Mouse (Mus musculus) CH12.LX (cell line): ENCODE measurements around the gene Ndufb10. TPM values are rescaled to one million over a fixed set of nuclear protein-coding genes. Genes with fewer than 3 reads are reported as not detected.

ENCODE experiments used
- DNase-seq: peaks from one replicate; pipeline ENCODE4 v3.0.0-alpha.2; 2013; ENCODE audit errors: extremely low read depth
- H3K27ac ChIP-seq: 2 replicates; pipeline ENCODE4 v1.5.1; 2012; ENCODE audit warnings: low read depth, mild to moderate bottlenecking, control low read depth, moderate library complexity; ENCODE audit not compliant: insufficient read depth
- H3K27me3 ChIP-seq: replicated peaks from 2 replicates; pipeline ENCODE3; 2012; ENCODE audit warnings: inconsistent platforms
- H3K36me3 ChIP-seq, 2 experiments: replicated peaks in 1 of 2; 2 replicates each; pipeline versions ENCODE3 to v1.6.1; 2012; ENCODE audit warnings: inconsistent platforms in 1 of 2, low read length in 1 of 2, mild to moderate bottlenecking in 1 of 2, mixed read lengths in 1 of 2, moderate library complexity in 1 of 2; ENCODE audit not compliant: control insufficient read depth in 1 of 2, insufficient read depth in 1 of 2
- H3K4me1 ChIP-seq, 2 experiments: 2 replicates each; pipeline ENCODE4 v1.6.1; 2012; ENCODE audit warnings: inconsistent platforms in 1 of 2, moderate library complexity in 1 of 2; ENCODE audit not compliant: insufficient read depth in 2 of 2, control insufficient read depth in 1 of 2
- H3K4me2 ChIP-seq: 2 replicates; pipeline ENCODE4 v1.6.1; 2012; ENCODE audit warnings: low read depth, mild to moderate bottlenecking, control low read depth; ENCODE audit not compliant: poor library complexity, insufficient read depth, severe bottlenecking
- H3K4me3 ChIP-seq, 3 experiments: fragments of 150-350 bp in 1 of 3; sonication (generic) in 1 of 3; replicated peaks in 1 of 3; 2 replicates each; pipeline versions ENCODE3 to v1.5.1; 2011 to 2012; ENCODE audit warnings: low read depth in 2 of 3, low read length in 2 of 3, mild to moderate bottlenecking in 2 of 3, moderate library complexity in 2 of 3, control low read depth in 1 of 3, improper control_type of control experiment in 1 of 3, inconsistent platforms in 1 of 3, mixed read lengths in 1 of 3; ENCODE audit not compliant: poor library complexity in 1 of 3
- H3K79me2 ChIP-seq: replicated peaks from 2 replicates; pipeline ENCODE4 v1.6.1; 2012; ENCODE audit warnings: mild to moderate bottlenecking, moderate library complexity; ENCODE audit not compliant: control insufficient read depth, poor library complexity, insufficient read depth, severe bottlenecking; ENCODE audit errors: extremely low read depth
- H3K9ac ChIP-seq: 2 replicates; pipeline ENCODE4 v1.6.1; 2012; ENCODE audit warnings: low read depth, mild to moderate bottlenecking, control low read depth, moderate library complexity; ENCODE audit not compliant: insufficient read depth
- H3K9me3 ChIP-seq: replicated peaks from 2 replicates; pipeline ENCODE3; 2012; ENCODE audit warnings: low read length, inconsistent platforms, mixed read lengths
- BHLHE40 ChIP-seq: IDR thresholded peaks from 2 replicates; pipeline ENCODE4 v1.6.1; 2011; ENCODE audit warnings: mild to moderate bottlenecking, low read depth, low read length, improper control_type of control experiment
- CHD1 ChIP-seq: IDR thresholded peaks from 2 replicates; pipeline ENCODE4 v1.6.1; 2012; ENCODE audit warnings: low read depth, low read length, improper control_type of control experiment, inconsistent platforms
- CHD2 ChIP-seq: IDR thresholded peaks from 2 replicates; pipeline ENCODE4 v1.6.1; 2011; ENCODE audit warnings: low read length, improper control_type of control experiment
- CTCF ChIP-seq, 2 experiments: IDR thresholded peaks in 1 of 2; conservative IDR thresholded peaks in 1 of 2; 2 replicates each; pipeline ENCODE4 v1.5.1; 2011 to 2012; ENCODE audit warnings: low read depth in 2 of 2, low read length in 2 of 2, improper control_type of control experiment in 1 of 2, inconsistent platforms in 1 of 2, mild to moderate bottlenecking in 1 of 2, moderate library complexity in 1 of 2
- E2F4 ChIP-seq: IDR thresholded peaks from 2 replicates; pipeline ENCODE4 v1.6.1; 2011; ENCODE audit warnings: low read depth, low read length, improper control_type of control experiment; ENCODE audit not compliant: insufficient replicate concordance
- ELF1 ChIP-seq: IDR thresholded peaks from 2 replicates; pipeline ENCODE4 v1.6.1; 2014; ENCODE audit warnings: low read depth, mild to moderate bottlenecking, inconsistent platforms, low read length, improper control_type of control experiment
- EP300 ChIP-seq: IDR thresholded peaks from 2 replicates; pipeline ENCODE4 v1.6.1; 2011; ENCODE audit warnings: low read length, improper control_type of control experiment
- HCFC1 ChIP-seq: IDR thresholded peaks from 2 replicates; pipeline ENCODE4 v1.6.1; 2012; ENCODE audit warnings: low read depth, mild to moderate bottlenecking, inconsistent platforms, low read length, improper control_type of control experiment
- MAFK ChIP-seq: IDR thresholded peaks from 2 replicates; pipeline ENCODE4 v1.6.1; 2011; ENCODE audit warnings: low read length, improper control_type of control experiment; ENCODE audit not compliant: insufficient replicate concordance
- MAZ ChIP-seq: IDR thresholded peaks from 2 replicates; pipeline ENCODE4 v1.6.1; 2012; ENCODE audit warnings: low read depth, mild to moderate bottlenecking, inconsistent platforms, low read length, improper control_type of control experiment, moderate library complexity
- MXI1 ChIP-seq: IDR thresholded peaks from 2 replicates; pipeline ENCODE4 v1.6.1; 2011; ENCODE audit warnings: mild to moderate bottlenecking, low read depth, low read length, improper control_type of control experiment
- NELFE ChIP-seq: IDR thresholded peaks from 2 replicates; pipeline ENCODE4 v1.6.1; 2011; ENCODE audit warnings: low read depth, low read length, improper control_type of control experiment
- RAD21 ChIP-seq: IDR thresholded peaks from 2 replicates; pipeline ENCODE4 v1.6.1; 2011; ENCODE audit warnings: low read depth, mild to moderate bottlenecking, low read length, improper control_type of control experiment, moderate library complexity
- SIN3A ChIP-seq: IDR thresholded peaks from 2 replicates; pipeline ENCODE4 v1.6.1; 2012; ENCODE audit warnings: low read length, improper control_type of control experiment, inconsistent platforms
- TBP ChIP-seq: conservative IDR thresholded peaks from 2 replicates; pipeline ENCODE4 v1.6.1; 2011; ENCODE audit warnings: low read depth, low read length, improper control_type of control experiment
- TCF12 ChIP-seq: IDR thresholded peaks from 2 replicates; pipeline ENCODE4 v1.6.1; 2014; ENCODE audit warnings: low read depth, mild to moderate bottlenecking, inconsistent platforms, low read length, improper control_type of control experiment
- USF1 ChIP-seq: IDR thresholded peaks from 2 replicates; pipeline ENCODE4 v1.6.1; 2014; ENCODE audit warnings: low read depth, mild to moderate bottlenecking, inconsistent platforms, low read length, improper control_type of control experiment
- ZC3H11A ChIP-seq: IDR thresholded peaks from 2 replicates; pipeline ENCODE4 v1.6.1; 2012; ENCODE audit warnings: low read depth, mild to moderate bottlenecking, inconsistent platforms, low read length, improper control_type of control experiment
- ZKSCAN1 ChIP-seq: IDR thresholded peaks from 2 replicates; pipeline ENCODE4 v1.6.1; 2012; ENCODE audit warnings: low read depth, inconsistent platforms, low read length, improper control_type of control experiment, borderline replicate concordance
- dilution Hi-C: fragments of 300-500 bp; cut with MboI; formaldehyde crosslinking; loops from 2 replicates; pipeline ENCODE4 v1.14.3; 2020; ENCODE audit warnings: low sequenced_read_pairs; ENCODE audit not compliant: extremely low pct_unique_long_range_greater_than_20kb, extremely low pct_ligation_motif_present
- in situ Hi-C: fragments of 300-500 bp; cut with MboI; formaldehyde crosslinking; loops from 3 replicates; pipeline ENCODE4 v1.14.3; 2019; ENCODE audit warnings: low sequenced_read_pairs, low pct_ligation_motif_present, low pct_unique_long_range_greater_than_20kb, mixed read lengths
- polyA plus RNA-seq: library from polyadenylated mRNA; unstranded; fragments of >175 nt; gene quantifications from 2 replicates; pipeline ENCODE4 v1.2.1, GENCODE M21; 2012; ENCODE audit warnings: low read depth; ENCODE audit not compliant: insufficient read length
- total RNA-seq, 2 experiments: library from RNA; depleted of rRNA; stranded (reverse); fragments of 300-350 nt in 1 of 2; fragments of >200 nt in 1 of 2; gene quantifications; 2 replicates each; pipeline ENCODE4 v1.2.3; 2012 to 2014

Ndufb10 gene
- total and polyA plus RNA-seq, 3 experiments, result 136 to 207 (median 188) TPM

DNA sequence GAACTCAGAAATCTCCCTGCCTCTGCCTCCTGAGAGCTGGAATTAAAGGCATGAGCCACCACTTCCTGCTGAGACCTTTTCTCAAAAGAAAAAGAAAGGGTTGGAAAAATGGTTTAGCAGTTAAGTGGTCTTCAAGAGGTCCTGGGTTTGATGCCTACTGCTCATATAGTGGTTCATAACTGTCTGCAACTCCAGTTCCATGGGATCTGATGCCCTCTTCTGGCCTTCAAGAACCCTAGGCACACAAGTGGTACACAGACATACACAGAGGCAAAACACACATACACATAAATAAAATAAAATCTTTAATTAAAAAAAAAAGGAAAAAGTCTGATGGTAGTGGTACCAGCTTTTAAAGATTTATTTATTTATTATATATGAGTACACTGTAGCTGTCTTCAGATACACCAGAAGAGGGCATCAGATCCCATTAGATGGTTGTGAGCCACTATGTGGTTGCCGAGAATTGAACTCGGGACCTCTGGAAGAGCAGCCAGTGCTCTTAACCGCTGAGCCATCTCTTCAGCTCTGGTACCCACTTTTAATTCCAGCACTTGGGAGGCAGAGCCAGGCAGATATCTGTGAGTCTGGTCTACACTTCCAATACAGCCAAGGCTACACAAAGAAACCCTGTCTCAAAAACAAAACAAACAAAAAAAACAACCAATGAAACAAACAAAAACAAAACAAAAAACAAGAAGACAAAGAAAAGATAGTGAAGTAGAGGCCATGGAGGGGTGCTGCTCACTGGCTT is 1.5 kb upstream of the Ndufb10 start:
- Histone ChIP-seq H3K4me2 (no peak overlapping the region), H3K79me2 (peaks cover 26% of the 10 kb centered on the region), H3K36me3 (peaks cover 16% of the 10 kb centered on the region in 2 experiments), H3K27me3 (no peaks in the 10 kb centered on the region), H3K9ac (no peak overlapping the region), H3K4me1 (peaks cover 5 to 26% of the 10 kb centered on the region in 2 experiments; a peak in 3 of 4 replicates), H3K27ac (no peak overlapping the region), H3K4me3 (no peak overlapping the region), H3K9me3 (no peaks in the 10 kb centered on the region)
- in situ Hi-C loops, result no loop called here
- TF ChIP-seq RAD21, result peak; percentile 11
- TF ChIP-seq TBP, result peak; percentile 89
- TF ChIP-seq ELF1, result no peak
- TF ChIP-seq ZC3H11A, result no peak
- peak in 1 of 2 experiments; percentile 57; a peak in 2 of 4 replicates for TF ChIP-seq CTCF (conservative IDR thresholded peaks at IDR 0.05 in 1 of 2, IDR thresholded peaks at IDR 0.05 in 1 of 2; ENCODE audit: low read depth in 2 of 2, low read length in 2 of 2)
- TF ChIP-seq BHLHE40, result no peak
- no peak for TF ChIP-seq TCF12
- TF ChIP-seq NELFE, result no peak
- dilution Hi-C loops, result no loop called here
- DNase-seq, result no peak

DNA sequence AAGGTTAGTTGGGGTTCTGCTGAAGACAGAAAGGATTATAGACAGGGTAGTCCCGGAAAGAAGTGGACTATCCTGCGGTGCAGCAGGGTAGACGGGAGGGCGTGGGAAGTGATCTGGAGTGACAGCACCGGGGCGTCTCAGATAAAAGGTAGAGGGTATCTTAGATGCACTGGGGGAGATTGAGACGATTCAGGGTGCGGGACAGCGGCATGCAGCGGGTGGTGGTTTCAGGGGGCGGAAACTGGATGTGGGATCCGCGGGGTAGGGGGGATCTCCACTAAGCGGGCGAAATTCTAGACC is 447 bp downstream of the Ndufb10 start:
- DNase-seq, result no peak
- Histone ChIP-seq H3K4me2 (peak overlapping the region; percentile 98), H3K4me1 (peaks cover 5 to 15% of the 10 kb centered on the region in 2 experiments; a peak in 3 of 4 replicates), H3K9ac (peak overlapping the region; percentile 90), H3K79me2 (peaks cover 42% of the 10 kb centered on the region), H3K9me3 (no peaks in the 10 kb centered on the region), H3K36me3 (peaks cover 20 to 21% of the 10 kb centered on the region in 2 experiments), H3K27me3 (no peaks in the 10 kb centered on the region), H3K27ac (peak overlapping the region; percentile 56), H3K4me3 (peak overlapping the region; percentile 66 to 89 (median 89))
- TF ChIP-seq USF1 (no peak), HCFC1 (no peak), MXI1 (no peak), ELF1 (no peak), EP300 (no peak), SIN3A (no peak), E2F4 (no peak), RAD21 (no peak), MAFK (no peak), BHLHE40 (no peak), CHD1 (no peak), CHD2 (no peak), MAZ (no peak), ZKSCAN1 (no peak)
- dilution Hi-C loops, result no loop called here
- in situ Hi-C loops, result no loop called here
